Mouse (Mus musculus): ENCODE measurements at regions not wholly inside any gene's neighbourhood (a gene's known extent, or its start where the extent isn't known, plus 50 kb on each side); places are given as distances from the start of the nearest gene placed in this dataset.

- H3K4me1 ChIP-seq (replicated peaks), result peaks cover 35% of the 10 kb centered on the region
- ATAC-seq (replicated peaks; ENCODE audit: insufficient number of reproducible peaks, insufficient read depth, low FRiP score, low read depth), result peak; percentile 36; the same call in 1 of the 2 replicates
- H3K9ac ChIP-seq, result no peak overlapping the region
- H3K9me3 ChIP-seq (replicated peaks), result no peaks in the 10 kb centered on the region
- peak overlapping the region; percentile 21; the same call in 1 of the 2 replicates for H3K27ac ChIP-seq
- H3K4me2 ChIP-seq, result no peak overlapping the region
- no peaks in the 10 kb centered on the region for H3K27me3 ChIP-seq
- no peak overlapping the region for H3K4me3 ChIP-seq
- H3K36me3 ChIP-seq, result no peaks in the 10 kb centered on the region
Observed at GRCm38 (mm10) chr4:106859476-106859875, 51.0 kb upstream of the Ssbp3 start.

- Histone ChIP-seq H3K4me1 (replicated peaks) (peaks cover 41% of the 10 kb centered on the region), H3K4me3 (no peak overlapping the region), H3K4me2 (no peak overlapping the region), H3K27me3 (no peaks in the 10 kb centered on the region), H3K27ac (no peak overlapping the region), H3K36me3 (no peaks in the 10 kb centered on the region), H3K9ac (no peak overlapping the region), H3K9me3 (replicated peaks) (no peaks in the 10 kb centered on the region)
- no peak for ATAC-seq (replicated peaks; ENCODE audit: insufficient number of reproducible peaks, insufficient read depth, low FRiP score, low read depth)
- WGBS, result 61% methylated on average over 13 of the region's 13 CpGs
Observed at GRCm38 (mm10) chr4:106858357-106859088, 52.0 kb upstream of the Ssbp3 start.

GRCm38 (mm10) chr4:106855771-106856170, 51.0 kb upstream of the Acot11 start:
- Histone ChIP-seq H3K27me3 (no peaks in the 10 kb centered on the region), H3K4me2 (no peak overlapping the region), H3K36me3 (no peaks in the 10 kb centered on the region), H3K4me3 (no peak overlapping the region), H3K9ac (no peak overlapping the region), H3K9me3 (replicated peaks) (no peaks in the 10 kb centered on the region), H3K4me1 (replicated peaks) (peaks cover 31% of the 10 kb centered on the region), H3K27ac (no peak overlapping the region)
- 36% methylated on average over 19 of the region's 19 CpGs for WGBS
- ATAC-seq (replicated peaks; ENCODE audit: insufficient number of reproducible peaks, insufficient read depth, low FRiP score, low read depth), result no peak

GRCm38 (mm10) chr4:106854361-106855309, 49.8 kb upstream of the Acot11 start:
- Histone ChIP-seq H3K4me2 (no peak overlapping the region), H3K4me1 (replicated peaks) (peaks cover 24% of the 10 kb centered on the region), H3K27me3 (no peaks in the 10 kb centered on the region), H3K4me3 (no peak overlapping the region), H3K36me3 (no peaks in the 10 kb centered on the region), H3K9ac (no peak overlapping the region), H3K9me3 (replicated peaks) (no peaks in the 10 kb centered on the region), H3K27ac (no peak overlapping the region)
- ATAC-seq (replicated peaks; ENCODE audit: insufficient number of reproducible peaks, insufficient read depth, low FRiP score, low read depth), result peak; percentile 4; the same call in 1 of the 2 replicates
- whole genome bisulfite sequencing, result 24% methylated on average over 15 of the region's 15 CpGs
